Mouse (Mus musculus) brain, embryonic 14.5 days (tissue): ENCODE measurements at regions not wholly inside any gene's neighbourhood (a gene's known extent, or its start where the extent isn't known, plus 50 kb on each side); places are given as distances from the start of the nearest gene placed in this dataset.

Source experiments
- CTCF ChIP-seq: fragments of 200-500 bp; IDR thresholded peaks from 2 replicates; pipeline ENCODE4 v1.5.1; 2012; ENCODE audit warnings: inconsistent platforms, mild to moderate bottlenecking, moderate library complexity, borderline replicate concordance; ENCODE audit not compliant: insufficient read depth, insufficient read length; ENCODE audit errors: extremely low read depth
- POLR2A ChIP-seq: fragments of 200-500 bp; IDR thresholded peaks from 2 replicates; pipeline ENCODE4 v1.6.1; 2012; ENCODE audit warnings: mild to moderate bottlenecking, inconsistent platforms, borderline replicate concordance; ENCODE audit not compliant: poor library complexity, insufficient read depth, insufficient read length, severe bottlenecking; ENCODE audit errors: extremely low read depth

DNA sequence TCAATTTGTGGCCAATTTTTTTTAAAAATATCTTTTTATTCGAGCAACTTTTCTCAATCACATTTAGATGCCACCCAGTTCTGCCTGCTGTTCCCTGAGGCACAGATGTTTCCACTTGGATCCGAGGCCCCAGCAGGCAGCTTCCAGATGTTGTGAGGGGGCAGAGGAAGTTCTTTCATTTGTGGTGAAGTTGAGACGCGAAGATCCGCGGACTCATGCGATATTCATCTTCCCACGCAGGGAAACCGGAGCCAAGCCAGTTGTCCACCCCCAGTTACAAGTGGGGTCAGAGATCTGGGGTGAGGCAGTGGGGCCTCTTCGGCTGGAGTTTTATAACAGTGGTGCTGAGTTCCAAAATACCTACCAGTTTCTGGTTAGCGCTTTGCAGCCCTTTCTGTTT, 267.5 kb upstream of the Nr2f2 start:
- no peak for TF ChIP-seq CTCF
- no peak for TF ChIP-seq POLR2A
